Mouse (Mus musculus) CH12.LX (cell line): ENCODE data around the gene Tnfsf8.

Experiments used
- CTCF ChIP-seq, 2 experiments: IDR thresholded peaks in 1 of 2; conservative IDR thresholded peaks in 1 of 2; 2 replicates each; pipeline ENCODE4 v1.5.1; 2011 to 2012; ENCODE audit warnings: low read depth in 2 of 2, low read length in 2 of 2, improper control_type of control experiment in 1 of 2, inconsistent platforms in 1 of 2, mild to moderate bottlenecking in 1 of 2, moderate library complexity in 1 of 2
- E2F4 ChIP-seq: IDR thresholded peaks from 2 replicates; pipeline ENCODE4 v1.6.1; 2011; ENCODE audit warnings: low read depth, low read length, improper control_type of control experiment; ENCODE audit not compliant: insufficient replicate concordance
- ELF1 ChIP-seq: IDR thresholded peaks from 2 replicates; pipeline ENCODE4 v1.6.1; 2014; ENCODE audit warnings: low read depth, mild to moderate bottlenecking, inconsistent platforms, low read length, improper control_type of control experiment
- EP300 ChIP-seq: IDR thresholded peaks from 2 replicates; pipeline ENCODE4 v1.6.1; 2011; ENCODE audit warnings: low read length, improper control_type of control experiment
- ETS1 ChIP-seq: conservative IDR thresholded peaks from 2 replicates; pipeline ENCODE4 v1.6.1; 2012; ENCODE audit warnings: low read depth, mild to moderate bottlenecking, inconsistent platforms, low read length, improper control_type of control experiment, moderate library complexity
- GABPA ChIP-seq: IDR thresholded peaks from 2 replicates; pipeline ENCODE4 v1.6.1; 2012; ENCODE audit warnings: low read depth, low read length, improper control_type of control experiment, inconsistent platforms; ENCODE audit not compliant: insufficient replicate concordance
- IRF4 ChIP-seq: IDR thresholded peaks from 2 replicates; pipeline ENCODE4 v1.6.1; 2014; ENCODE audit warnings: low read depth, mild to moderate bottlenecking, inconsistent platforms, low read length, improper control_type of control experiment
- MAX ChIP-seq: IDR thresholded peaks from 2 replicates; pipeline ENCODE4 v1.6.1; 2011; ENCODE audit warnings: low read length, improper control_type of control experiment
- POLR2A ChIP-seq: IDR thresholded peaks from 2 replicates; pipeline ENCODE4 v1.6.1; 2011; ENCODE audit warnings: low read depth, mild to moderate bottlenecking, improper control_type of control experiment, low read length
- TBP ChIP-seq: conservative IDR thresholded peaks from 2 replicates; pipeline ENCODE4 v1.6.1; 2011; ENCODE audit warnings: low read depth, low read length, improper control_type of control experiment
- USF2 ChIP-seq: conservative IDR thresholded peaks from 2 replicates; pipeline ENCODE4 v1.6.1; 2011; ENCODE audit warnings: low read depth, low read length, improper control_type of control experiment
- ZMIZ1 ChIP-seq: IDR thresholded peaks from 2 replicates; pipeline ENCODE4 v1.6.1; 2012; ENCODE audit warnings: low read depth, mild to moderate bottlenecking, inconsistent platforms, low read length, improper control_type of control experiment

- no peak for TF ChIP-seq CTCF (conservative IDR thresholded peaks at IDR 0.05 in 1 of 2, IDR thresholded peaks at IDR 0.05 in 1 of 2; ENCODE audit: low read depth in 2 of 2, low read length in 2 of 2)
- TF ChIP-seq USF2, result no peak
- TF ChIP-seq ETS1, result no peak
- no peak for TF ChIP-seq ELF1
- TF ChIP-seq IRF4, result no peak
- no peak for TF ChIP-seq POLR2A
- TF ChIP-seq GABPA, result no peak
- TF ChIP-seq ZMIZ1, result no peak
- TF ChIP-seq E2F4, result no peak
- TF ChIP-seq EP300, result no peak
- no peak for TF ChIP-seq MAX
- no peak for TF ChIP-seq TBP
These were observed 15.6 kb upstream of the Tnfsf8 start for GRCm38 (mm10) chr4:63876720-63877119.
